Mouse (Mus musculus) embryonic fibroblast, embryonic 13.5 days (primary cell): ENCODE results near the gene Tram2.

Experiments
- CTCF ChIP-seq: IDR thresholded peaks from 2 replicates; pipeline ENCODE4 v1.5.1; 2011; ENCODE audit warnings: mild to moderate bottlenecking, control low read depth, low read length, moderate library complexity, borderline replicate concordance; ENCODE audit not compliant: insufficient read depth
- POLR2A ChIP-seq: IDR thresholded peaks from 2 replicates; pipeline ENCODE4 v1.6.1; 2011; ENCODE audit warnings: low read depth, mild to moderate bottlenecking, control low read depth, low read length, moderate library complexity

- TF ChIP-seq CTCF, result no peak
- no peak for TF ChIP-seq POLR2A
Measured at GRCm38 (mm10) chr1:20997881-20998389, 81.1 kb downstream of the Tram2 start.
